Mouse (Mus musculus) right cerebral cortex, postnatal 36 days (tissue): ENCODE results near the gene Cacng6.

Experiments
- DNase-seq, 2 experiments: peaks; one replicate each; pipeline ENCODE4 v3.0.0; 2022; ENCODE audit warnings: low spot score in 2 of 2, mixed read lengths in 1 of 2

Cacng6 gene

GRCm38 (mm10) chr7:3460261-3460660, 36.3 kb downstream of the Cacng6 start:
- peak; percentile 74 to 75 for DNase-seq

GRCm38 (mm10) chr7:3463306-3463705, 39.3 kb downstream of the Cacng6 start:
- no peak for DNase-seq

GRCm38 (mm10) chr7:3468614-3469013, 44.6 kb downstream of the Cacng6 start:
- no peak for DNase-seq

- DNase-seq, result no peak
These were observed 48.8 kb downstream of the Cacng6 start for GRCm38 (mm10) chr7:3472774-3473173.

GRCm38 (mm10) chr7:3474291-3475080, 50.5 kb downstream of the Cacng6 start:
- no peak for DNase-seq

- peak; percentile 47 to 65 for DNase-seq
These were observed 52.7 kb downstream of the Cacng6 start for GRCm38 (mm10) chr7:3476728-3477127.

GRCm38 (mm10) chr7:3481948-3482608, 58.1 kb downstream of the Cacng6 start:
- DNase-seq, result no peak
